Mouse (Mus musculus) Muller cell, postnatal 12 days (primary cell): ENCODE measurements at regions not wholly inside any gene's neighbourhood (a gene's known extent, or its start where the extent isn't known, plus 50 kb on each side); places are given as distances from the start of the nearest gene placed in this dataset.

Experiments
- DNase-seq: peaks from one replicate; pipeline ENCODE4 v3.0.0-alpha.2; 2015; ENCODE audit errors: inconsistent ontology term

GRCm38 (mm10) chr9:46737446-46737845 is 261.1 kb upstream of the Gm4791 start:
- no peak for DNase-seq

- DNase-seq = peak; percentile 39
These were observed 262.3 kb upstream of the Gm4791 start for GRCm38 (mm10) chr9:46736232-46736631.

GRCm38 (mm10) chr9:46735664-46736067 is 262.9 kb upstream of the Gm4791 start:
- DNase-seq = peak; percentile 86

GRCm38 (mm10) chr9:46728465-46728864 is 270.1 kb upstream of the Gm4791 start:
- DNase-seq = no peak

- no peak for DNase-seq
These were observed 274.3 kb upstream of the Gm4791 start for GRCm38 (mm10) chr9:46724231-46724630.

GRCm38 (mm10) chr9:46713415-46713814 is 285.1 kb upstream of the Gm4791 start:
- DNase-seq = no peak

GRCm38 (mm10) chr9:46704151-46704905 is 294.2 kb upstream of the Gm4791 start:
- DNase-seq = peak; percentile 82

GRCm38 (mm10) chr9:46703674-46704073 is 294.9 kb upstream of the Gm4791 start:
- DNase-seq = peak; percentile 87

GRCm38 (mm10) chr9:46702901-46703636 is 295.5 kb upstream of the Gm4791 start:
- peak; percentile 95 for DNase-seq

GRCm38 (mm10) chr9:46702053-46702900 is 296.3 kb upstream of the Gm4791 start:
- peak; percentile 75 for DNase-seq

GRCm38 (mm10) chr9:46696171-46696570 is 302.4 kb upstream of the Gm4791 start:
- DNase-seq = no peak

- DNase-seq = no peak
These were observed 309.2 kb upstream of the Gm4791 start for GRCm38 (mm10) chr9:46689331-46689730.

- DNase-seq = no peak
These were observed 314.3 kb upstream of the Gm4791 start for GRCm38 (mm10) chr9:46684113-46684850.

GRCm38 (mm10) chr9:46672050-46672449 is 326.5 kb upstream of the Gm4791 start:
- no peak for DNase-seq

GRCm38 (mm10) chr9:46654422-46654821 is 334.6 kb upstream of the 4931429L15Rik start:
- no peak for DNase-seq

GRCm38 (mm10) chr9:46647238-46647922 is 327.6 kb upstream of the 4931429L15Rik start:
- peak; percentile 70 for DNase-seq

- peak; percentile 92 for DNase-seq
These were observed 325.7 kb upstream of the 4931429L15Rik start for GRCm38 (mm10) chr9:46645469-46645884.

GRCm38 (mm10) chr9:46643551-46643950 is 323.8 kb upstream of the 4931429L15Rik start:
- peak; percentile 99 for DNase-seq

- DNase-seq = peak; percentile 76
These were observed 322.9 kb upstream of the 4931429L15Rik start for GRCm38 (mm10) chr9:46642696-46643095.

- no peak for DNase-seq
These were observed 316.6 kb upstream of the 4931429L15Rik start for GRCm38 (mm10) chr9:46636261-46637010.
